Comparison of ENCODE assay signal across 14 mouse cellular contexts in genomic region chr3:121186925-121187324, GRCm38 (mm10).
"Had no signal": no experiment of that assay in that cellular context is flagged by ENCODE, and none has a peak within 500 bp of the region (broad histone marks: within the 10 kb centered on the region; RNA-seq: fewer than 3 reads in every experiment).

No protein-coding gene starts in this region.

- H3K4me3 ChIP-seq: left cerebral cortex, adult 2 months; limb, embryonic 10.5 days; megakaryocyte, embryonic 14.5 days; midbrain, embryonic 15.5 days; neural tube, embryonic 12.5 days had no signal

- H3K36me3 ChIP-seq: limb, embryonic 10.5 days; midbrain, embryonic 15.5 days; neural tube, embryonic 12.5 days had no signal

- H3K27me3 ChIP-seq: megakaryocyte, embryonic 14.5 days; midbrain, embryonic 15.5 days; neural tube, embryonic 12.5 days had no signal

- H3K27ac ChIP-seq: left cerebral cortex, adult 2 months; limb, embryonic 10.5 days; liver, embryonic 14.5 days; macrophage; midbrain, embryonic 15.5 days; neural tube, embryonic 12.5 days had no signal

- H3K9ac ChIP-seq: liver, embryonic 14.5 days; midbrain, embryonic 15.5 days; neural tube, embryonic 12.5 days had no signal

- H3K4me2 ChIP-seq: midbrain, embryonic 11.5 days; midbrain, embryonic 15.5 days; neural tube, embryonic 12.5 days had no signal

- H3K9me3 ChIP-seq: limb, embryonic 10.5 days; midbrain, embryonic 15.5 days; neural tube, embryonic 12.5 days had no signal

- ATAC-seq: intestine, embryonic 16.5 days; midbrain, embryonic 15.5 days had no signal

- H3K4me1 ChIP-seq: limb, embryonic 10.5 days; midbrain, embryonic 15.5 days; neural tube, embryonic 12.5 days had no signal

- DNase-seq: kidney, adult 8-10 months; kidney, postnatal 25 days; spleen, adult 18-20 months; thymus, adult 2 months; thymus, postnatal 25 days had no signal
